Mouse (Mus musculus) hindbrain, embryonic 12.5 days (tissue): Measurements from ENCODE around the gene Msrb3. TPM values are rescaled to one million over a fixed set of nuclear protein-coding genes. Genes with fewer than 3 reads are reported as not detected.

Source experiments
- ATAC-seq: fragments of 200-750 bp; cut with Nextera tagmentation; 2 replicates; pipeline ENCODE4 v1.8.0; 2017; ENCODE audit warnings: moderate TSS enrichment; ENCODE audit not compliant: low FRiP score
- H3K27ac ChIP-seq: fragments of 300-500 bp; sonication (generic); 2 replicates; pipeline ENCODE4 v1.5.1; 2016; ENCODE audit warnings: mild to moderate bottlenecking
- H3K27me3 ChIP-seq: fragments of 300-500 bp; sonication (generic); 2 replicates; pipeline ENCODE4 v1.6.1; 2016; ENCODE audit warnings: mild to moderate bottlenecking
- H3K36me3 ChIP-seq: fragments of 300-500 bp; sonication (generic); 2 replicates; pipeline ENCODE4 v1.6.1; 2016; ENCODE audit warnings: mild to moderate bottlenecking
- H3K4me1 ChIP-seq: fragments of 300-500 bp; sonication (generic); 2 replicates; pipeline ENCODE4 v1.6.1; 2016
- H3K4me2 ChIP-seq: fragments of 300-500 bp; sonication (generic); replicated peaks from 2 replicates; pipeline ENCODE4 v1.6.1; 2016; ENCODE audit warnings: mild to moderate bottlenecking
- H3K4me3 ChIP-seq: fragments of 300-500 bp; sonication (generic); 2 replicates; pipeline ENCODE4 v1.5.1; 2016; ENCODE audit warnings: mild to moderate bottlenecking
- H3K9ac ChIP-seq: fragments of 300-500 bp; sonication (generic); 2 replicates; pipeline ENCODE4 v1.6.1; 2016; ENCODE audit warnings: mild to moderate bottlenecking, moderate library complexity
- H3K9me3 ChIP-seq: fragments of 300-500 bp; sonication (generic); replicated peaks from 2 replicates; pipeline ENCODE4 v1.6.1; 2016; ENCODE audit warnings: mild to moderate bottlenecking
- WGBS: fragments of 180-500 bp; shearing (Covaris S2); methylation state at CpG from one replicate; pipeline ENCODE4 v1.1.7; 2016; 5-methylcytosine and 5-hydroxymethylcytosine counted together
- polyA plus RNA-seq: library from polyadenylated mRNA; unstranded; fragments of >200 nt; fragmentation: Nextera tagmentation; extraction: Ambion mirVana; gene quantifications from 2 replicates; pipeline ENCODE4 v1.2.1, GENCODE M21; 2016

The Msrb3 gene
- polyA plus RNA-seq, 1 experiment from 2014 or later = 6.3 TPM

DNA sequence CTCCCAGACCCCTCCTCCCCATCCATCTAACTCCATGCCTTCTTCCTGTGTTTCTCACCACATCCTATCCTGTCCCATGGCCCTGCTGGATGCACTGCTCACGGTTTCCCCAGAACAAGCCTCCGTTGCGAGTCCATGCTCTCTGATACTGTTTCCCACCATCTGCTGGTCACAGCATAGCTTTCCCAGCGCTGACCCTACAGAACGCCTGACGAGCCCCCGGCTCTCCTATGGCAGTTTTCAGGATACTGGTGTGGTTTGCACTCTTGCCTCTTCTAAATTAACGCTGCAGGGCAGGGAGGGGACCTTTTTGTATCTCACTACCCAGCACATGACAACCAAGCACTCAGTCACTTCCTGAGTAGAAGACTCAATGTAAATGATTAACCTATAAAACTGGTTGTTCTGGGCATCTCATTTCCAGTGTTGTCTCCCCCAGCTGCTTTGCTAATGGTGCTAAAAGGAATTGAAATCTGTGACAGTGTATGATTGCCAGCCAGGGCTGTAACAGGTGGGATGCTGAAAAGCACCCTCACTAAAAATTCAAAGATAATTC is 25.2 kb downstream of the Msrb3 start:
- H3K4me3 ChIP-seq = no peak overlapping the region
- no peaks in the 10 kb centered on the region for H3K9me3 ChIP-seq
- H3K4me2 ChIP-seq = no peak overlapping the region
- peaks cover 12% of the 10 kb centered on the region; the same call in 1 of the 2 replicates for H3K4me1 ChIP-seq
- no peaks in the 10 kb centered on the region for H3K27me3 ChIP-seq
- H3K36me3 ChIP-seq = no peaks in the 10 kb centered on the region
- ATAC-seq = no peak
- no peak overlapping the region for H3K9ac ChIP-seq
- H3K27ac ChIP-seq = no peak overlapping the region
- 70% methylated on average over 8 of the region's 8 CpGs for WGBS

DNA sequence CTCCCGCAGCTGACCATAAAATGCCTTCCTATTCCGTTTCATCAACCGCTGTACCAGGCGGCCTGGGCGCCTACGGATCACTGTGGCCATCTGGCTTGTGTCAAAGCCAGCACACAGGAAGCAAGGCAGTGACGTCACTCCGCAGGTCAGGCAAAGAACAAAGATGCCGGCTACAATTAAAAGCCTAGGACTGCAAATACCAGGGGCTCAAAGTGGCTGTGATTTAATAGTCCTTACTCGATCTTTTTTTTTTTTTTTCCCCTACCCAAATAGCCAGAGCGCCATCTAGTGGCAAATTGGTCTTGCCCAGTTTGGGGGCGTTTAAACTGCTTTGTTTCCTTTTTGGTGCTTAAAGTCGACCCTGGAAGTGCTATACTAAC is 26.4 kb downstream of the Msrb3 start:
- no peak overlapping the region for H3K27ac ChIP-seq
- H3K4me3 ChIP-seq = no peak overlapping the region
- ATAC-seq = 0 out of 2 replicates have a peak, but pooled peaks have one; percentile 50
- H3K27me3 ChIP-seq = no peaks in the 10 kb centered on the region
- no peaks in the 10 kb centered on the region for H3K36me3 ChIP-seq
- no peak overlapping the region for H3K9ac ChIP-seq
- peaks cover 12% of the 10 kb centered on the region; the same call in 1 of the 2 replicates for H3K4me1 ChIP-seq
- WGBS = 25% methylated on average over 13 of the region's 13 CpGs
- H3K9me3 ChIP-seq = no peaks in the 10 kb centered on the region
- peak overlapping the region; percentile 45 for H3K4me2 ChIP-seq

DNA sequence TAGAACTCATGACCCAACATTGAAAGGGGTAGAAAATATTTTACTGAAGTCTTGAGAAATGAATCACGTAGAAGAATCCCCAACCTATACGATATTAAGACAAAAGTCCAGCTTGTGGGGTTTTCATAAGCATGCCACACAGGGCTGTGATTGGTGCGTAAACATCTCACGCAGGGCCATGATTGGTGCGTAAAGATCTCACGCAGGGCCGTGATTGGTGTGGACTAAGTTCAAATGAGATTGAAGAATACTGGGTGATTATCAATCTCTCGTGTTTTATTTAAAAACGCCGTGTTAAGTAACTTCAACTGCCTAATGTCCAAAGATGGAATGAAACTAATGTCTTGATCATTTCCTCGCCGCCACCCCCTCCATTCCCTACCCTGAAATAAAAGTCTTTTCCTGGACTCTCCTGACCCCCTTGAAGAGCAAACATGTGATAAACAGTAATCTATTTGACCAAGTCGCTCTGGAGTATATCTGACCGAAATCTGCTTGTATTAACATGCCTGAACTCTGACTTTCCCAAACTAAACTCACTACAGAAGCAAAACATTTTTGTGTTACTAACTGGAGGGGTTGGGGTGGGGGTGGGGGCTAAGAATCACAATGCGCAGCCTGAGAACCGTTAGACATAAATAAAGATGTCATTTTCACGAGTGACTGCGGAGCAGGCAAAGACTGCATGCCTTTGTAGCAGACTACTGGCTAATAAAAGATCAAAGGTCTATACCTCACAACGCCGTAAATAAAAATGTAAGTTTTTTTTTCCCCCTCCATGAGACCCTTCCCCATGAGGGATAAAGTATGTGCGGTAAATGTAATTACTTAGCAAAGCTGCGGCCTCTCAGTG is 27.0 kb downstream of the Msrb3 start:
- H3K27ac ChIP-seq = no peak overlapping the region
- H3K9ac ChIP-seq = no peak overlapping the region
- WGBS = 68% methylated on average over 22 of the region's 22 CpGs
- H3K4me2 ChIP-seq = peak overlapping the region; percentile 45
- ATAC-seq = no peak
- H3K4me3 ChIP-seq = no peak overlapping the region
- H3K4me1 ChIP-seq = peaks cover 12% of the 10 kb centered on the region; the same call in 1 of the 2 replicates
- no peaks in the 10 kb centered on the region for H3K27me3 ChIP-seq
- H3K9me3 ChIP-seq = no peaks in the 10 kb centered on the region
- no peaks in the 10 kb centered on the region for H3K36me3 ChIP-seq

DNA sequence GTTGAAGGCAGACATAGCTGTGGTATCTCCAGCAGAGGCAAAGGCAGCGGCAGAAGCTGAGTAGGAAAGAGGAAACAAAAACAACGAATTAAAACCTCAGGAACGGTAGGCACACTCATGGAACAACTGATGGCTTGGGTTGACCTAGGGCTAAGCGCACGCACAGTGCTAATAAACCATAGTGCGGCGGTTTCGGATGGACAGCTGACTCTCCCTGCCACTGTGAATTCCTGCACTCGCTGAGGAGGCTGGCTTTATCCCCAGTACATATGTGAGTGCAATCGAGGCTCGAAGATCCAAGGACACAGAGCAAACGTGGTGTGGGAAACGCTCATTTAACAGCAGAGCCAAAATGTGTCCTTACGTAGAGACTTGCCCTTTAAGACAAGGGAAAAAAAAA is 27.8 kb downstream of the Msrb3 start:
- Histone ChIP-seq H3K9me3 (no peaks in the 10 kb centered on the region), H3K9ac (no peak overlapping the region), H3K4me2 (no peak overlapping the region), H3K27me3 (no peaks in the 10 kb centered on the region), H3K27ac (no peak overlapping the region), H3K4me1 (peaks cover 10% of the 10 kb centered on the region; the same call in 1 of the 2 replicates), H3K4me3 (no peak overlapping the region), H3K36me3 (no peaks in the 10 kb centered on the region)
- WGBS = 84% methylated on average over 14 of the region's 14 CpGs
- no peak for ATAC-seq

DNA sequence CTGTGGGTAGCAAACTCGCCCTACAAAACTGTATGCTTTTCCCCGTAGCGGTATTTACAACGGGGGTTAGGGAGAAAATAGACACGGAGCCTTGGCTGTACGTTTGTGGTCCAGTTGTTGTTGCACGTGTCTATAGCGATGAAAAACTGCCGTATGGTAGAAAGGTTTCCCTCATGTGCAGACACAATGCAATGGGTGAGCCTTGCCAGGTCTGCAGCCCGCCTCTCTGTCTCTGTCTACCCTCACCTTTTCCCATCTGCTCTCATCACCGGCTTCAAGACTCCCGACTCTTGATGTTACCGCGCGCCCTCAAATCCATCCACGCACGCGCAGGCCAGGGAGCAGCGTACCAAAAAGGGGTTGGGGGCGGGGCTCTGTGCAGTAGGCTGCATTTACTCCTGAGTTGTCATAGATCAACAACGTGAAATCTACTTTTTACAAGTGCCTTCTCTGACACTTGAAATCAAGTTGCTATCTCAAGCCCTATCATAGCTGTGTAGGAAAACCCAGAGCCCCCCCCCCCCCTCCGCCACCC is 29.6 kb downstream of the Msrb3 start:
- Histone ChIP-seq H3K4me1 (peaks cover 3% of the 10 kb centered on the region; the same call in 1 of the 2 replicates), H3K27me3 (no peaks in the 10 kb centered on the region), H3K27ac (no peak overlapping the region), H3K9ac (no peak overlapping the region), H3K36me3 (no peaks in the 10 kb centered on the region), H3K4me3 (no peak overlapping the region), H3K4me2 (no peak overlapping the region), H3K9me3 (no peaks in the 10 kb centered on the region)
- WGBS = 85% methylated on average over 22 of the region's 22 CpGs
- no peak for ATAC-seq

DNA sequence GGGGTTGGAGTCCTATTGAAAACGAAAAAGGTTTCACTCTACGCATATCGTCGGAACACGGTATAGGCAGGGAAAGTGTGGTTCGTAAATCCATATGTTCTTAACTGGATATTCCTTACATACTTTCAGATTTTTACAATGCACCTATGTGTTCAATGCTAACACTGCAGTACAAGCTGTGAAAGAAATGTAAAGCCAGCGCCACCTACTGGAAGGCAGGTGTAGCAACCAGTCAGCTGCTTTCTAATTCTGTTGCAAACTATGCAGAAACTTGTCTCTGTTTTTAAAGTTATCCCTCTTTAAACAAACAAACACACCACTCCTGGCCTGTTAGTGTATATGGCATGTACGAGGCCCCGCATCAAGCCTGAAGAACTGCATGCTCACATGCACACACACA is 34.5 kb downstream of the Msrb3 start:
- H3K4me1 ChIP-seq = no peaks in the 10 kb centered on the region
- H3K4me3 ChIP-seq = no peak overlapping the region
- H3K27ac ChIP-seq = no peak overlapping the region
- no peaks in the 10 kb centered on the region for H3K27me3 ChIP-seq
- no peaks in the 10 kb centered on the region for H3K9me3 ChIP-seq
- no peak overlapping the region for H3K4me2 ChIP-seq
- ATAC-seq = no peak
- WGBS = 30% methylated on average over 9 of the region's 9 CpGs
- no peak overlapping the region for H3K9ac ChIP-seq
- H3K36me3 ChIP-seq = no peaks in the 10 kb centered on the region

DNA sequence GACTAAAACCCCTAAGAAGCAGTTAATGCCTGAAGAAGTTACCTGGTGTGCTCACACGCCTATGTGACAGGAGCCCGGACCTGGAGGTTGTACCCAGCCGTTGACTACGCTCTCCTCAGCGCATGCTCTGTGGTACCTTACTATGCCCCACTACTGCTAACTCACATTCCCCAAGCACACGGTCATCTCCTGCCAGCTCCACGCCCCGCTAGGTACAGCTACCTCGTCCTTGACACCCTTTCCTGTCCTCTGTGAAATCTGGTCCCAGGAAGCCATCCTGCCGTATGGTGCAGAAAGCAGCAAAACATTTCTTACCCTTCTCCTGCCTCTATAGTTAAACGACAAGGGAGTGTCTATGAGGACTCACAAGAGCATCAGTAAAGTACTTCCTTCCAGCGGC is 37.2 kb downstream of the Msrb3 start:
- H3K4me3 ChIP-seq = no peak overlapping the region
- H3K27ac ChIP-seq = no peak overlapping the region
- H3K4me1 ChIP-seq = peaks cover 3% of the 10 kb centered on the region; the same call in 1 of the 2 replicates
- no peaks in the 10 kb centered on the region for H3K9me3 ChIP-seq
- H3K4me2 ChIP-seq = no peak overlapping the region
- ATAC-seq = no peak
- 93% methylated on average over 12 of the region's 12 CpGs for WGBS
- no peaks in the 10 kb centered on the region for H3K27me3 ChIP-seq
- H3K9ac ChIP-seq = no peak overlapping the region
- no peaks in the 10 kb centered on the region for H3K36me3 ChIP-seq

DNA sequence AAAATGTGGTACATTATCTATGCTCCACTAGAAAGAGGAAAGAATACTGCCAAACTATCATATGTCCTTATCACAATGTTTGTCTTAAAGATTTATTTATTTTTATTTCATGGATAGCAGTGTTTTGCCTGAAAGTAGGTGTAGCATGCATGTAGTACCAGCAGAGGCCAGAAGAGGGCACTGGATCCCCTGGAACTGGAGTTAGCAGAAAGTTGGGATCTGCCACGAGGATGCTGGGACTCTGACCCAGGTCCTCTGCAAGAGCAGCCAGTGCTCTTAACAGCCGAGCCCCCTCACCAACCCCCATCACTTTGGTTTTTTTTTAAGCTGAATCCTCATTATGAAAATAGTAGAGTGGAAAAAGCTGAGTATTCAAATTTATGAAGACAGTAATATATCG is 37.7 kb downstream of the Msrb3 start:
- H3K4me3 ChIP-seq = no peak overlapping the region
- no peak overlapping the region for H3K4me2 ChIP-seq
- no peak for ATAC-seq
- H3K9ac ChIP-seq = no peak overlapping the region
- H3K27ac ChIP-seq = no peak overlapping the region
- H3K27me3 ChIP-seq = no peaks in the 10 kb centered on the region
- no peaks in the 10 kb centered on the region for H3K36me3 ChIP-seq
- no peaks in the 10 kb centered on the region for H3K9me3 ChIP-seq
- peaks cover 3% of the 10 kb centered on the region; the same call in 1 of the 2 replicates for H3K4me1 ChIP-seq
- 84% methylated on average over 3 of the region's 3 CpGs for WGBS

DNA sequence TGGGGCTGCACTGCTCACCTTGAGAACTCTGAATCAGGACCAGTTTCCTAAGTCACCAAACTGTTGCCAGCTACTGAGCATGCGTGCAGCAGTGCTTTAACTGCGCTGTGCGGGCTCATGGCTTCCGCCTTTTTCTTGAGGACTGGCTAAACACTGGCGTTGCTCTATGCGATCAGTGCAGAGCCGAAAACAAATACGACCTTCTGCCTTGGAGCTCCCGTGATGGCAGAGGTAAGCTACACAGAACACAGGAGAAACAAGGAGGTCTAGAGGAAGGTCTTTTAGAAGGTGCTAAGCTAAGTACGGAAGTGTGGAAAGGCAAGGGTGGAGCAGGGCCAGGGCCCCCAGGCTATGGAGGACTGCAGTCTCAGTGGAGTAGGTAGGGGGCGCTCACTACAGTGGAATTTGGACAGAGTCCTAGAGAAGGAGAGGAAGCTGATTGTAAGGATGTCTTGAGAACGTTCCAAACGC is 41.3 kb downstream of the Msrb3 start:
- Histone ChIP-seq H3K4me3 (peak overlapping the region; percentile 16; the same call in 1 of the 2 replicates), H3K4me2 (peak overlapping the region; percentile 42), H3K27ac (no peak overlapping the region), H3K4me1 (peaks cover 18% of the 10 kb centered on the region; the same call in 1 of the 2 replicates), H3K36me3 (no peaks in the 10 kb centered on the region), H3K9ac (no peak overlapping the region), H3K9me3 (no peaks in the 10 kb centered on the region), H3K27me3 (no peaks in the 10 kb centered on the region)
- 38% methylated on average over 13 of the region's 13 CpGs for WGBS
- ATAC-seq = peak; percentile 56; the same call in 1 of the 2 replicates

DNA sequence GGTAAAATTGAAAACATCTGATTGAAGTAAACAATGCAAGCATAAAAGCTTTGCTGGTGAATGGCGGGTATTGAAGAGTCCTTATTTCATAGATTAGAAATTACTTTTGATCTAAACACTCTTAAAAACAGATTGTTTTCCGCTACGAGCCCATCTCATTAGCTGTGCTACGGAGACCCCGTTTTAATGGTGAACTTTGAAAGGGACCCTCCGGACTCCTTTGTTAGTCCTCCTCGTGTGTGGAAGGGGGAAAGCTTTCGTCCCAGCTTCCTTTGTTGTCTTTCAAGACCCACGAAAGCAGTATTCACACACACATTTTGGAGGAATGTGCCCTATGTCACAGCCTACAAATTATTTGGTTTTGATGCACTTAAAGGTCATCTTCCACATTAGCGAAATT is 44.6 kb downstream of the Msrb3 start:
- Histone ChIP-seq H3K4me3 (no peak overlapping the region), H3K36me3 (no peaks in the 10 kb centered on the region), H3K27ac (no peak overlapping the region), H3K9me3 (no peaks in the 10 kb centered on the region), H3K27me3 (0 out of 2 replicates have a peak, but pooled peaks cover 4% of the 10 kb centered on the region), H3K4me1 (peaks cover 35% of the 10 kb centered on the region), H3K9ac (no peak overlapping the region), H3K4me2 (no peak overlapping the region)
- WGBS = 26% methylated on average over 10 of the region's 10 CpGs
- no peak for ATAC-seq

DNA sequence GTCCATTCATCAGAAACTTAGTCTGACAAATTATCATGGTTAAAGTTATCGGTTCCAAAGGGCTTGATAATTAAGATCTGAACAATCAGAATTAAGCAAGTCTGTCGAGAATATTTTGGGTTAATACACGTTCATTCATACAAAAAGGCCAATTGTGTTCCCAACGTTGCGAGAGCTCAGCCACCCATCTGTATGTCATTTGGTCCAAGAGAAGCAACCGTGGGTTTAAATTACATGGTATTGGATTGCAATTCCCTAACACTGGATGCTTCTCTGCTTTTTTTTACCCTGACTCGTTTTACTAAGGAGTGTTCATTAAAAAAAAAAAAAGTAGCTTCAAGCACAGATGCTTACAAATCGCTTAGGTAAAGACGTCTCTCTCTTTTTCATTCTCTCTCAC is 45.1 kb downstream of the Msrb3 start:
- Histone ChIP-seq H3K27me3 (0 out of 2 replicates have a peak, but pooled peaks cover 4% of the 10 kb centered on the region), H3K9ac (no peak overlapping the region), H3K4me2 (no peak overlapping the region), H3K4me1 (peaks cover 35% of the 10 kb centered on the region), H3K36me3 (no peaks in the 10 kb centered on the region), H3K9me3 (no peaks in the 10 kb centered on the region), H3K4me3 (no peak overlapping the region), H3K27ac (no peak overlapping the region)
- ATAC-seq = no peak
- WGBS = 45% methylated on average over 9 of the region's 9 CpGs

DNA sequence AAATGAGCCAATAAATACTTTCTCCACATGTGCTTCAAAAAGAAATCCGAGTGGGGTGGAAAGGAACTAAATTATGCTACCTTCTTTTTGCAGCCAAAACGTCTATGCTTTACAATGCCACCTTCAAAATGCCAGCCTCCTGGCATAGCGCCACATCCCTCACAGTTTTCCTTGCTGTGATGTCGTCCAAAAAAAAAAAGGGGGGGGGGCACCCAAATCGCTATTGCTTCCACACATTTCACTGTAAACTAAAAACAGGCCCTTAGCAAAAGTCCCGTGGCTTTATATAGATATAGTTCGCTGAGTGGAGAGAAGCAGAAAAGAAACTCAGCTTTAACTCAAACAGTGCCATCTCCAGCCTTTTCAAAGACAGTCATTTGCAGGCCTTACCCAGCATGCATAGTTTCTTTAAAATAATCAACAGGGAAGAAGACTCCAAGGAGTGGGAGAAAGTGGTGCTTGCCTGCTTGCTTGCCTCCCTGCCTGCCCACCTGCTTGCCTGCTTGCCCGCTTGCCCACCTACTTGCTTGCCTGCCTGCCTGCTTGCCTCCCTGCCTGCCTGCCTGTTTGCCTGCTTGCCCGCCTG is 47.6 kb downstream of the Msrb3 start:
- no peak overlapping the region for H3K4me2 ChIP-seq
- H3K4me1 ChIP-seq = peaks cover 32% of the 10 kb centered on the region
- 0 out of 2 replicates have a peak, but pooled peaks cover 4% of the 10 kb centered on the region for H3K27me3 ChIP-seq
- H3K9ac ChIP-seq = no peak overlapping the region
- peak overlapping the region; percentile 55 for H3K27ac ChIP-seq
- WGBS = 64% methylated on average over 9 of the region's 9 CpGs
- no peak overlapping the region for H3K4me3 ChIP-seq
- ATAC-seq = no peak
- no peaks in the 10 kb centered on the region for H3K9me3 ChIP-seq
- H3K36me3 ChIP-seq = no peaks in the 10 kb centered on the region
